Mouse (Mus musculus): Measurements from ENCODE around the gene Slc4a8. TPM values are rescaled to one million over a fixed set of nuclear protein-coding genes. Genes with fewer than 3 reads are reported as not detected.
"Not testable (repeated sequence)": the region's sequence is repeated elsewhere in the genome, so short reads cannot be mapped to it uniquely, and the experiment has no call there.

The Slc4a8 gene
- polyA plus RNA-seq, 1 experiment from 2014 or later, result 8.6 TPM

GRCm38 (mm10) chr15:100773859-100774258 lies 12.3 kb downstream of the Slc4a8 start:
- not testable (repeated sequence) for H3K4me3 ChIP-seq (replicated peaks); H3K36me3 ChIP-seq; H3K27ac ChIP-seq; H3K4me2 ChIP-seq; H3K27me3 ChIP-seq; ATAC-seq (ENCODE audit: insufficient number of reproducible peaks, insufficient read depth, low FRiP score, low TSS enrichment, low read depth); H3K9ac ChIP-seq (replicated peaks); H3K9me3 ChIP-seq
- WGBS, result 96% methylated on average over 6 of the region's 6 CpGs
- peaks cover 39% of the 10 kb centered on the region for H3K4me1 ChIP-seq (replicated peaks)

DNA sequence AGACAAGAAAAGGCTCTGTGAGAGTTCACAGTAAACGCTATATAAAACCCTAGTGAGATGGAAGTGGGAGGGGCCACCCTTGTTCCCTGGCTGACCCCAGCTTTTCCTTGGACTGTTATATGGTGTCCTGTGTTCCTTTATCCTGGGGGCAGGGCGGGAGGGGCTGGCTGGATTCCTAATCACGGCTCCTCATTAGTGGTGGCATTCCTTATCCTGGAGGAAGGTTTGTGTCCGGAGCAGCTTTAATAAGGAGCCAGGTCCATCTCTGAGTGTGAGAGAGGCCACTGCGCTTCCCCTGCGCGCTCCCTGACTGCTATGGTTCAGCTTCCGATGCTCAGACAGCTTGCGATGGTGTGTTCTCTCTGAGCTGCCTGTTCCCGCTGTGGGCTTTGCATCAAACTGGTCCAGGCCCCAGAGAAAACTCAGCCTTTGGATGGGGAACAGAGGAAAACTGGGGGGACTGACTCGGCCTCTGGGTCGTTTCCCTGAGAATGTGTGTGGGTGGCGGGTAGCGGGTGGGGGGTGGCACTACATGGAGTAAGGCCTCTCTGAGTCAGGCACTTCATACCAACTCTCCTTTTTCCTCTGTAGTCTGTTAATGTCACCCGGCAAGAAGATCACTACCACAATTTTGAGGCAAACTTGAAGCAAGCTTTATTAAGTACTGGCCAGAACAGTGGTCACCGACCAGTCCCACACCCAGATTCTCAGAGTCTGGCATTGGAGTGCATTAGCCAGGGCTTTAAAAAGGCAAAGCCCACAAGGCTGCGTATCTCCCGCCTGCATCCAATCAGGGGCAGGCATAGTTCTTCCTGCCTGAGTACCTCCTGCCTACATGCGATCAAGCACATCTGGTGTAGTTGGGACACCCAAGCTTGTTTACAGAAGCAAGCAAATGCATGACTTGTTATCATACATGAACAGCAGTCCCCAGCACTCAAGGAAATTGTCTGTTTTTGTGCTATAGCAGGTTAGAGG lies 13.9 kb downstream of the Slc4a8 start:
- H3K4me2 ChIP-seq, result peak overlapping the region; percentile 8; the same call in 1 of the 2 replicates
- no peak for ATAC-seq (ENCODE audit: insufficient number of reproducible peaks, insufficient read depth, low FRiP score, low TSS enrichment, low read depth)
- H3K9ac ChIP-seq (replicated peaks), result 0 out of 2 replicates have a peak overlapping the region, but pooled peaks have one; percentile 23
- H3K27me3 ChIP-seq, result no peaks in the 10 kb centered on the region; the same call in 1 of the 2 replicates
- H3K9me3 ChIP-seq, result no peaks in the 10 kb centered on the region
- 33% methylated on average over 19 of the region's 19 CpGs for WGBS
- peak overlapping the region; percentile 59; the same call in 1 of the 2 replicates for H3K27ac ChIP-seq
- H3K4me3 ChIP-seq (replicated peaks), result no peak overlapping the region
- no peaks in the 10 kb centered on the region for H3K36me3 ChIP-seq
- H3K4me1 ChIP-seq (replicated peaks), result peaks cover 43% of the 10 kb centered on the region

DNA sequence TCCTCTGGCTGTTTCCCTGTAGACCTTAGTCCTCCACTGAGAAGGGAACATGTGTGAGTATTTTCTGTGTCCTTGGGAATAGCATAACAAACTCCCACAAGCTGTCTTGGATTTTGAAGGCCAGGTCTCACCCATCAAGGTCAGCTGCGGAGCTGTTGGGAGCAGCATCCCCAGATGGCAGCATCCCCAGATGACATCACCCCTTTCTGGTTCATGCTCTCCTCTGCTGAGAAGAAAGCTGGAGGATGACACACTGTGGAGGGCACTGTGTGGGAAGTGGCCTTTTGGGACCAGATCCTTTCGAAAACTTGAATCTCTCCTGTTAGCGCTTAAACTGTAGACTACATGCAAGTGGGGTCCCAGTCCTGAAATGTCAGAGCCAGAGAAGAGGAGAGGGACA lies 14.9 kb downstream of the Slc4a8 start:
- WGBS, result 89% methylated on average over 3 of the region's 3 CpGs
- no peak for ATAC-seq (ENCODE audit: insufficient number of reproducible peaks, insufficient read depth, low FRiP score, low TSS enrichment, low read depth)
- Histone ChIP-seq H3K4me2 (no peak overlapping the region), H3K9ac (replicated peaks) (no peak overlapping the region), H3K27ac (peak overlapping the region; percentile 0; the same call in 1 of the 2 replicates), H3K4me1 (replicated peaks) (peaks cover 51% of the 10 kb centered on the region), H3K36me3 (no peaks in the 10 kb centered on the region), H3K9me3 (no peaks in the 10 kb centered on the region), H3K27me3 (no peaks in the 10 kb centered on the region; the same call in 1 of the 2 replicates), H3K4me3 (replicated peaks) (no peak overlapping the region)

DNA sequence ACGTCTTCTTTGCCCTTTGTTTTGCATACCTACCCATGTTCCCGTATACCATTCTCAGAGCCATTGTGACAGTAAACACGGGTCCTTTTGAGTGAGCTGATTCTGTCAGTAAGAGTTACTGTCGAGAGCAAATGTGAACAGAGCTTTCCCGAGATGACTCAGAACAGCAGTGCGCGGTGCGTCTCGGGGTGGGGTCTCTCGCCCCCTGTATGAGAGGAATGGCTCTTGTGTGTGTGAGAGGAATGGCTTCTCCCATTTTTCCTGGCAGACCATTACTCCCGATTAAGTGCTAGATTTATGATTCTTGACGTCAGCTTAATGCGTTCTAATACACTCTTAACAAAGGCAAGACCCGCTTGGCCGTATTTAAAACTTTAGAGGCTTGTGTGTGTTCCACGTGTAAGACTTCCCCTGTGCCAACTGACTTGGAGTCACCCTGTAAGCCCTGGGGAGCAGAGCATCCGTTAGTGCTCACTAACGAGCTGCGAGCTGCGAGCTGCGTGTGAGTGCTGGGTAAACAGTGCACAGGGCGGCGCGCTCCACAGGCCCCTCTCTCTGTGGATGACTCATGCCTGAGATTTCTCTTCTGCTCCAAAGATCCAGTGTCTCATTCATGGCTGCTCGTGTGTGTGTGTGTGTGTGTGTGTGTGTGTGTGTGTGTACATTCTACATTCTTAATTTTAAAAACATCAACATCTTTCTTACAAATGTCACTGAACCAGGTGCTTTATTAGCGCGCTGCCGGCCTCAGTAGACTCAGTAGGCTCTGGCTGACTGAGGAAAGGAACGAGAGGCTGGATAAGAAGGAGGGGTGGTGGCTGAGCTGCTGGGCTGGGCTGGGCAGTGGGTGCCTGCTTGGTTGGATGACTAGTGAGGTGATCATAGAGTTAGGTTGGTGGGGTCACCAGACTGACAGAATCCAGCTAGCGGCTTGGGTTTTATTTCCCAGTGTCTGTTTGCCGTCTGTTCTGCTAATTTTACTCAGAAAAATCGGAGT lies 15.8 kb downstream of the Slc4a8 start:
- ATAC-seq (ENCODE audit: insufficient number of reproducible peaks, insufficient read depth, low FRiP score, low TSS enrichment, low read depth), result no peak
- no peaks in the 10 kb centered on the region; the same call in 1 of the 2 replicates for H3K27me3 ChIP-seq
- H3K4me2 ChIP-seq, result peak overlapping the region; percentile 15; the same call in 1 of the 2 replicates
- no peak overlapping the region for H3K9ac ChIP-seq (replicated peaks)
- peaks cover 51% of the 10 kb centered on the region for H3K4me1 ChIP-seq (replicated peaks)
- H3K9me3 ChIP-seq, result no peaks in the 10 kb centered on the region
- no peak overlapping the region for H3K27ac ChIP-seq
- 42% methylated on average over 32 of the region's 32 CpGs for WGBS
- H3K4me3 ChIP-seq (replicated peaks), result no peak overlapping the region
- H3K36me3 ChIP-seq, result no peaks in the 10 kb centered on the region

DNA sequence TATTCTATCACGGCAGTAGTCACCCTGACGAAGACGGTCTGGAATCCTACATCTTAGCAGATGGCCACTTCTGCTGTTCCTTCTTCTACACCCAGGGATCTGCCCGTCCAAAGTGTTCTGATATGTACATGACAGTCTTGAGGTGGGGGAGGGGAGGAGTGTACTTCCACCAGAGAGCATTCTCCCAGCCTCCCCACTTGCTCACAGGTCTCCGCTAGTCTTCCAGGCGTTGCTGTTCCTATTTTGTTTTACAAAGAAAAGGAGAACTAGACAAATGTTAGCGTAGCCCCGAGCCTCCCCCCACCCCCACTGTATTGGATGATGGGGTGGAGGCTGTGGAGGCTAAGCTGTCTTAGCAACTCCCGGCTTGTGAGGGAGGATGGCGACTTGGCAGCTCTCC lies 18.3 kb downstream of the Slc4a8 start:
- no peak overlapping the region for H3K4me3 ChIP-seq (replicated peaks)
- H3K36me3 ChIP-seq, result peaks cover 8% of the 10 kb centered on the region; the same call in 1 of the 2 replicates
- no peak for ATAC-seq (ENCODE audit: insufficient number of reproducible peaks, insufficient read depth, low FRiP score, low TSS enrichment, low read depth)
- peaks cover 45% of the 10 kb centered on the region for H3K4me1 ChIP-seq (replicated peaks)
- no peak overlapping the region for H3K27ac ChIP-seq
- WGBS, result 74% methylated on average over 10 of the region's 10 CpGs
- no peak overlapping the region for H3K9ac ChIP-seq (replicated peaks)
- peaks cover 6% of the 10 kb centered on the region; the same call in 1 of the 2 replicates for H3K9me3 ChIP-seq
- H3K4me2 ChIP-seq, result no peak overlapping the region
- no peaks in the 10 kb centered on the region; the same call in 1 of the 2 replicates for H3K27me3 ChIP-seq

DNA sequence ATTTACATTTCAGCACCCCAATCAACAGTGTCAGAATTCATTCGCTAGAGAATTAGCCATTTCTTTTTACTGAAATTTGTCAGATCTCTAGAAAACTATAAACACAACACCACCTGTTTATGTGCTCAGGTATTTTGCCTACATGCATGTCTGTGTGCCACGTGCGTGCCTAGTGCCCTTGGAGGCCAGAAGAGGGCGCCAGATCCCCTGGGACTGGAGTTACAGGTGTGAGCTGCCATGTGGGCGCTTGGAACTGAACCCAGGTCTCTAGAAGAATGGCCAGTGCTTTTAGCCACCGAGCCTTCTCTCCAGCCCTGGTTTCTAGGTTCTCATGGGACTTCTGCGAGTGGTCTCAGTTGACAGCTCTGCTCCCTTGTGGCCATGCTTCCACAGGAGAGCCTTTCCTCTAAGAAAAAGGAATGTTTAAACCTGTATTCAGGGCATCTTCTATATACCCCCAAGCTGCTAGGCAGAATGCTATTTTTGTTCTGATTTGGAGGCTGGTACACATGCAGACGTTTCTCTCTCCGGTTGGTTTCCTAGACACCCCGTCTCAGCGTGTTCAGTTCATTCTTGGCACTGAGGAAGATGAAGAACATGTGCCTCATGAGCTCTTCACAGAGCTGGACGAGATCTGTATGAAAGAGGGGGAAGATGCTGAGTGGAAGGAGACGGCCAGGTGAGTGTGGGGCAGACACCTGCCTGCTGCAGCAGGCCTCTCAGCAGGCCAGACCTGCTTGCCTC lies 21.9 kb downstream of the Slc4a8 start:
- Histone ChIP-seq H3K36me3 (peaks cover 8% of the 10 kb centered on the region; the same call in 1 of the 2 replicates), H3K27ac (no peak overlapping the region), H3K4me1 (replicated peaks) (0 out of 2 replicates have a peak, but pooled peaks cover 11% of the 10 kb centered on the region), H3K4me2 (no peak overlapping the region), H3K27me3 (no peaks in the 10 kb centered on the region; the same call in 1 of the 2 replicates), H3K4me3 (replicated peaks) (no peak overlapping the region), H3K9me3 (peaks cover 6% of the 10 kb centered on the region; the same call in 1 of the 2 replicates), H3K9ac (replicated peaks) (no peak overlapping the region)
- 90% methylated on average over 13 of the region's 13 CpGs for WGBS
- no peak for ATAC-seq (ENCODE audit: insufficient number of reproducible peaks, insufficient read depth, low FRiP score, low TSS enrichment, low read depth)

DNA sequence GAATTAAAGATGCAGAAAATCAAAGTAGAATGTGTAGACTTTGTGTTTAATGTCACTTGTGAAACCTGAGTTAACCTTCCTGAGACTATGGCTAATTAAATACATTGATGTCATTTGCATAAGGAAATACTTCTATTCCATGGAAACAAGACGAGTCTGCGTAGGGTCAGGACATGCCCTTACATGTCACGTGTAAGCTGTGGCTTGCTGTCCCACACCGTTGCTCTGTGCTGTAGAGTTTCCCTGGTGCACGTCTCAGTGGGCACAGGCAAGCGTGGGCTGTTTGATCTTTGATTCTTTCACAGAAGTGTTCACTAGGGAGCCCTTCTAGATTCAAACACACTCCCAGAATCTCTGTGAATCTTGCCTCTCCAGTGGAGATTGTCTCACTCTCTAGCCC lies 28.7 kb downstream of the Slc4a8 start:
- Histone ChIP-seq H3K9me3 (no peaks in the 10 kb centered on the region), H3K4me2 (no peak overlapping the region), H3K36me3 (peaks cover 6% of the 10 kb centered on the region; the same call in 1 of the 2 replicates), H3K9ac (replicated peaks) (no peak overlapping the region), H3K4me3 (replicated peaks) (no peak overlapping the region), H3K27me3 (no peaks in the 10 kb centered on the region), H3K27ac (no peak overlapping the region), H3K4me1 (replicated peaks) (no peaks in the 10 kb centered on the region)
- 81% methylated on average over 6 of the region's 6 CpGs for WGBS
- no peak for ATAC-seq (ENCODE audit: insufficient number of reproducible peaks, insufficient read depth, low FRiP score, low TSS enrichment, low read depth)

DNA sequence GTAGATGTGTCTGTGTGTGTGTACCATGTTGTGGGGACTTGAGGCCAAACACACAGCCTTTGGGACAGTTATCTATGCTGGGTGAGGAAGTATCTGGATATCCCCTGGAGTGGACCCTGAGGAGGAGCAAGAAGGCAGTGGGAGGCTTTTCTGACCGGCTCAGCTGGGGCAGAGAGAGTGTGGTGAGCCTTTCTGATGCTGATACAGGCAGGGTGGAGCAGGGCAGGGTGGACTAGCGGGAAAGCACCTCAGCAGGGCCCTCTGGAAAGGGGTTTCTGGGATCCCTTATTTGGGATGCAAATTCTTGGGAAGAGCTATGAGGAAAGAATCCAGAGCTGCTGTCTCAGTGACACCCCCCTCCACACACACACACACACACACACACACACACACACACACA lies 30.8 kb downstream of the Slc4a8 start:
- H3K9ac ChIP-seq (replicated peaks), result no peak overlapping the region
- no peaks in the 10 kb centered on the region for H3K27me3 ChIP-seq
- no peak overlapping the region for H3K4me2 ChIP-seq
- H3K9me3 ChIP-seq, result no peaks in the 10 kb centered on the region
- ATAC-seq (ENCODE audit: insufficient number of reproducible peaks, insufficient read depth, low FRiP score, low TSS enrichment, low read depth), result no peak
- H3K4me1 ChIP-seq (replicated peaks), result no peaks in the 10 kb centered on the region
- no peak overlapping the region for H3K4me3 ChIP-seq (replicated peaks)
- no peak overlapping the region for H3K27ac ChIP-seq
- 66% methylated on average over 2 of the region's 2 CpGs for WGBS
- H3K36me3 ChIP-seq, result peaks cover 16% of the 10 kb centered on the region; the same call in 1 of the 2 replicates

GRCm38 (mm10) chr15:100800914-100801313 lies 39.4 kb downstream of the Slc4a8 start:
- Histone ChIP-seq H3K4me2 (no peak overlapping the region), H3K27ac (no peak overlapping the region), H3K27me3 (no peaks in the 10 kb centered on the region), H3K9me3 (no peaks in the 10 kb centered on the region), H3K4me1 (replicated peaks) (no peaks in the 10 kb centered on the region; the same call in 1 of the 2 replicates), H3K36me3 (peaks cover 19% of the 10 kb centered on the region), H3K9ac (replicated peaks) (no peak overlapping the region), H3K4me3 (replicated peaks) (no peak overlapping the region)
- 41% methylated on average over 13 of the region's 13 CpGs for WGBS
- ATAC-seq (ENCODE audit: insufficient number of reproducible peaks, insufficient read depth, low FRiP score, low TSS enrichment, low read depth), result no peak

DNA sequence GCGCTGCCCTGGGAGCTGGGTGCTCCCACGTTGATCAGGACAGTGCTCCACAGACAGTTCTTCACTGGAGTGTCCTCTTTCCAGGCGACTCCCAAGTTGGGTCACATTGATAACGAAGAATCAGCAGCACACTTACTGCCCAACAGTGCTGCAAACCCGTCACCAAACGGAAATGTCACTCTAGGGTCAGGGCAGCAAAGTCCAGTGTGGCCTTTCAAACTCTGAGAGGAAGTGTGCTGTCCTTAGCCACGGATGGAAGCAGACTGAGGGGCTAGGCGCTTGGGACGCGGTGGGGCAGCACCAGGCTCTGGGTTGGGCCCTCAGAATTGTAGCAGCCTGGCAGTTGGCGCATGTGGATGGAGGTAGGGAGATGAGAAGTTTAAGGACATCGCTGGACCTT lies 46.5 kb downstream of the Slc4a8 start:
- peaks cover 25% of the 10 kb centered on the region; the same call in 1 of the 2 replicates for H3K36me3 ChIP-seq

More for the DNA sequence above, 46.5 kb downstream of the Slc4a8 start:
- H3K9ac ChIP-seq (replicated peaks), result no peak overlapping the region
- ATAC-seq (ENCODE audit: insufficient number of reproducible peaks, insufficient read depth, low FRiP score, low TSS enrichment, low read depth), result no peak
- 81% methylated on average over 12 of the region's 12 CpGs for WGBS
- H3K4me2 ChIP-seq, result no peak overlapping the region
- H3K4me3 ChIP-seq (replicated peaks), result no peak overlapping the region
- no peaks in the 10 kb centered on the region for H3K27me3 ChIP-seq
- H3K27ac ChIP-seq, result no peak overlapping the region
- no peaks in the 10 kb centered on the region for H3K4me1 ChIP-seq (replicated peaks)
- H3K9me3 ChIP-seq, result no peaks in the 10 kb centered on the region
